Mouse (Mus musculus) regulatory T cell (primary cell): ENCODE results near the gene Gm3696.
"Not testable (repeated sequence)": the region's sequence is repeated elsewhere in the genome, so short reads cannot be mapped to it uniquely, and the experiment has no call there.

ENCODE experiments used
- in situ Hi-C: fragments of 300-600 bp; cut with MboI, MseI; formaldehyde crosslinking; loops from one replicate; pipeline ENCODE4 v1.15.1; 2025; ENCODE audit warnings: high pct_unique_total_duplicates

Gene Gm3696

DNA sequence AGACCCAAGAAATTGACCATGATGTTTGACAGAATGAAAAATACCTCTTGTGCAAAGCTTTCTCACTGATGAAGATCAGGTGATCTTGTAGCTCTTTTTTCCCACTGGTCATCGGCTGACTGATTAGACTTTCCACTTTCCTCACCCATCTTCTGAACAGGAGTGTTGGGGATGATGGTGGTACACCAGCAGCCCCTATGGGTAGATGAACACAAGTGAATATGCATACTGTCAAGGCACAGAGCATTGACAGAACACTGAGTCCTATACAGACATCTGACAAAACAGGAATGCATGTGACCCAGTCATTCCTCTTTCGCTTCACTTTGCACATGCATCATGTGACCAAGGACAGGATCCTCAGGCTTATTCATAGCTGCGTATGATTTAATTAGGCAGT lies at the start of gene Gm3696:
Gene Gm3696 (minus strand): TSS at position 101 of the 400 bp plus-strand sequence.
- in situ Hi-C loops = not testable (repeated sequence)

- in situ Hi-C loops = loop anchor here (10.0 kb wide), 1 partner anchor 69 kb away; the partner anchor contains the start of gene Gm16434
Measured at GRCm38 (mm10) chr14:7125312-7125711, 24.9 kb upstream of the Gm3696 start, which contains the start of gene Gm6676. TSS of gene Gm6676 (minus strand) at chr14:7125412.

DNA sequence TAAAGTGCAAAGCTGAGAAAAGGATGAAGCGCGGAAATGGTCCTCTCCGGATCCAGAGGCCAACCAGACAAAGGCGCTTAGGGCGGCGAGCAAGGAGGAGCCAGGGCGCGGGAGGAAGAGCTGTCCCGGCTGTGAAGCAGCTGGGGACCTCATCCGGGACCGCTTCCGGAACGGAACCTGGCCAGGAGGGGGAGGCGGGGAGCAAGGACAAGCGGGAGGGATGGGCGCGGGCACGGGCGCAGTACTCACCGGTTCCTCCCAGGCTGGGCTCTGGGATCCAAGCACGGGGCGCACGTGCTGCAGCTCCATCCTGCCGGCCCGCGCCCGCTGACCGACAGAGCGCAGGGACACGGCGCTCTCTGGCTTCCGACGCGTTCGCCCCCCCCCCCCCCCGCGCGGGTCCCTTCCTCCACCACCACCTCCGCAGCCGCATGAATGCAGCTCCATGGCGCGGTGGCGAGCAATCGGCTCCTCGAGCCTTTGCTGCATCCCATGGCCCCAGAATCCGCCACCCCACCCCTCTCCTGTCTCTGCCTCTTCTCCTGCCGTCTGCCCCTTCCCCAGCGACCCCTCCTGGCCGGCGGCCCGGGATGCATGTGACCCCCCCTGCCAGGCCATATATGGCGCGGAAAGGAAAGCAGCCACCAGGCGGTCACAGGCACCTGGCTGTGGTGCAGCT lies 4.8 kb upstream of the Gm3696 start:
- in situ Hi-C loops = not testable (repeated sequence)

GRCm38 (mm10) chr14:7044870-7045269 lies 55.6 kb downstream of the Gm3696 start, which contains the start of gene Gm3685:
TSS of gene Gm3685 (minus strand) at chr14:7044970.
- in situ Hi-C loops = not testable (repeated sequence)
